ENCODE assay signal across 9 mouse cellular contexts in genomic region chr10:94068701-94069100, GRCm38 (mm10). TPM values are rescaled to one million over a fixed set of nuclear protein-coding genes. Genes with fewer than 3 reads are reported as not detected.
DNase-seq lines count a peak whose midpoint lies in the region; ATAC-seq lines count a peak whose summit lies in the region.
"Had no signal": no experiment of that assay in that cellular context is flagged by ENCODE, and none has a peak within 500 bp of the region (broad histone marks: within the 10 kb centered on the region; RNA-seq: fewer than 3 reads in every experiment).

No protein-coding gene starts in this region.

- H3K27me3 ChIP-seq in forebrain, embryonic 10.5 days (ENCODE audit: poor library complexity, severe bottlenecking) = no peaks in the 10 kb centered on the region
- H3K27me3 ChIP-seq in intestine, embryonic 16.5 days (replicated peaks; ENCODE audit: control insufficient read depth, insufficient read depth, low read length) = no peaks in the 10 kb centered on the region
- H3K27me3 ChIP-seq in intestine, embryonic 15.5 days (replicated peaks) = no peaks in the 10 kb centered on the region

- H3K4me2 ChIP-seq in intestine, embryonic 16.5 days (ENCODE audit: low read depth, low read length) = no peak overlapping the region
- no peak overlapping the region for H3K4me2 ChIP-seq in intestine, embryonic 15.5 days (replicated peaks)

- H3K9ac ChIP-seq in intestine, embryonic 16.5 days (ENCODE audit: low read depth, low read length) = no peak overlapping the region
- H3K9ac ChIP-seq in intestine, embryonic 15.5 days = no peak overlapping the region

- WGBS in forebrain, embryonic 10.5 days = 87% methylated on average over 5 of the region's 5 CpGs
- WGBS in intestine, embryonic 16.5 days = 74% methylated on average over 5 of the region's 5 CpGs
- WGBS in intestine, embryonic 15.5 days = 76% methylated on average over 5 of the region's 5 CpGs

- no peak overlapping the region for H3K27ac ChIP-seq in forebrain, embryonic 10.5 days
- no peak overlapping the region for H3K27ac ChIP-seq in intestine, embryonic 16.5 days (ENCODE audit: low read length)
- H3K27ac ChIP-seq in intestine, embryonic 15.5 days = no peak overlapping the region

- no peaks in the 10 kb centered on the region for H3K36me3 ChIP-seq in forebrain, embryonic 10.5 days (replicated peaks)
- no peaks in the 10 kb centered on the region for H3K36me3 ChIP-seq in intestine, embryonic 16.5 days (ENCODE audit: control insufficient read depth, insufficient read depth, low read length)
- H3K36me3 ChIP-seq in intestine, embryonic 15.5 days = no peaks in the 10 kb centered on the region

- ATAC-seq in cerebellum, adult (ENCODE audit: insufficient number of reproducible peaks, low FRiP score, low TSS enrichment) = no peak
- no peak; the same call in 1 of the 2 replicates for ATAC-seq in intestine, embryonic 16.5 days
- no peak for ATAC-seq in intestine, embryonic 15.5 days

- peak; percentile 29 for DNase-seq in cerebellum, adult 11-12 months
- DNase-seq in right cerebral cortex, postnatal 4 days = peak; percentile 11
- no peak for DNase-seq in right cerebral cortex, adult 2 months (ENCODE audit: low spot score in 2 of 2)
- peak; percentile 43 for DNase-seq in kidney, postnatal 10 days
- no peak for DNase-seq in forebrain, embryonic 10.5 days (ENCODE audit: extremely low spot score, low spot score)
- DNase-seq: lung, postnatal 36 days had no signal

- peaks cover 31% of the 10 kb centered on the region for H3K4me1 ChIP-seq in forebrain, embryonic 10.5 days
- peaks cover 20% of the 10 kb centered on the region for H3K4me1 ChIP-seq in intestine, embryonic 16.5 days (ENCODE audit: control insufficient read depth, insufficient read depth, low read length)
- H3K4me1 ChIP-seq in intestine, embryonic 15.5 days (replicated peaks) = peaks cover 14% of the 10 kb centered on the region

- H3K4me3 ChIP-seq in forebrain, embryonic 10.5 days = no peak overlapping the region
- H3K4me3 ChIP-seq in intestine, embryonic 16.5 days (ENCODE audit: low read length) = no peak overlapping the region
- no peak overlapping the region for H3K4me3 ChIP-seq in intestine, embryonic 15.5 days (replicated peaks)

- H3K9me3 ChIP-seq in forebrain, embryonic 10.5 days = no peaks in the 10 kb centered on the region
- H3K9me3 ChIP-seq in intestine, embryonic 16.5 days (ENCODE audit: control insufficient read depth, low read length) = no peaks in the 10 kb centered on the region
- H3K9me3 ChIP-seq in intestine, embryonic 15.5 days = no peaks in the 10 kb centered on the region

RNA-seq across cellular contexts. Expression of gene Fgd6, which starts 32.9 kb away (rescaled TPM):
- 3.5 and 3.6 TPM in 2 replicates for polyA plus RNA-seq in forebrain, embryonic 10.5 days (2016; fragmentation: Nextera tagmentation; extraction: Ambion mirVana)
- polyA plus RNA-seq in intestine, embryonic 16.5 days (2015; fragmentation: Nextera tagmentation; extraction: Ambion mirVana) = 2.7 and 3.0 TPM in 2 replicates
- 3.1 and 3.4 TPM in 2 replicates for polyA plus RNA-seq in intestine, embryonic 15.5 days (2015; fragmentation: Nextera tagmentation; extraction: Ambion mirVana)

RNA-seq across cellular contexts. Expression of gene Vezt, which starts 33.1 kb away (rescaled TPM):
- polyA plus RNA-seq in forebrain, embryonic 10.5 days (2016; fragmentation: Nextera tagmentation; extraction: Ambion mirVana) = 28.1 and 28.9 TPM in 2 replicates
- polyA plus RNA-seq in intestine, embryonic 16.5 days (2015; fragmentation: Nextera tagmentation; extraction: Ambion mirVana) = 17.1 and 18.5 TPM in 2 replicates
- 18.6 and 20.1 TPM in 2 replicates for polyA plus RNA-seq in intestine, embryonic 15.5 days (2015; fragmentation: Nextera tagmentation; extraction: Ambion mirVana)

Comparison
In these comparisons a context has a peak if more than half of its experiments do, and no peak if none do; other contexts are left out.
1. DNase-seq: peak in cerebellum, adult 11-12 months (single experiment), right cerebral cortex, postnatal 4 days (single experiment) and kidney, postnatal 10 days (single experiment); none in right cerebral cortex, adult 2 months (0 of 2) and forebrain, embryonic 10.5 days (single experiment).